Mouse (Mus musculus) lung, postnatal 0 days (tissue): ENCODE results near the gene Tmem92.

Experiments used
- CTCF ChIP-seq: IDR thresholded peaks from 2 replicates; pipeline ENCODE4 v1.5.1; 2016; ENCODE audit warnings: antibody characterized with exemption, mild to moderate bottlenecking
- EP300 ChIP-seq: IDR thresholded peaks from 2 replicates; pipeline ENCODE4 v1.6.1; 2016; ENCODE audit warnings: antibody characterized with exemption, mild to moderate bottlenecking, control low read depth

- TF ChIP-seq CTCF, result no peak
- TF ChIP-seq EP300, result no peak
Observed at GRCm38 (mm10) chr11:94774887-94775497, 7.5 kb downstream of the Tmem92 start.
